Comparison of ENCODE assay signal across 9 mouse cellular contexts in genomic region chr3:96300706-96301529, GRCm38 (mm10). TPM values are rescaled to one million over a fixed set of nuclear protein-coding genes. Genes with fewer than 3 reads are reported as not detected.
DNase-seq lines count a peak whose midpoint lies in the region; ATAC-seq and TF ChIP-seq lines count a peak whose summit lies in the region.
"Had no signal": no experiment of that assay in that cellular context is flagged by ENCODE, and none has a peak within 500 bp of the region (broad histone marks: within the 10 kb centered on the region; RNA-seq: fewer than 3 reads in every experiment).

No protein-coding gene starts in this region.

- no peaks in the 10 kb centered on the region; the same call in 1 of the 2 replicates for H3K9me3 ChIP-seq in embryonic facial prominence, embryonic 12.5 days

- intact Hi-C loops in gastrocnemius, postnatal 14 days (cut with DNase I; ENCODE audit: low total_unique reads), result no loop called here

- H3K27ac ChIP-seq in layer of hippocampus, adult 2 months, result peak overlapping the region; percentile 43; the same call in 1 of the 2 replicates
- H3K27ac ChIP-seq in embryonic facial prominence, embryonic 12.5 days, result no peak overlapping the region

- no peaks in the 10 kb centered on the region for H3K36me3 ChIP-seq in embryonic facial prominence, embryonic 12.5 days

- peak overlapping the region; percentile 5 for H3K4me2 ChIP-seq in embryonic facial prominence, embryonic 12.5 days (replicated peaks)

- H3K27me3 ChIP-seq in embryonic facial prominence, embryonic 12.5 days, result no peaks in the 10 kb centered on the region

- peak overlapping the region; percentile 24; the same call in 1 of the 2 replicates for H3K4me3 ChIP-seq in layer of hippocampus, adult 2 months
- peak overlapping the region; percentile 3; the same call in 1 of the 2 replicates for H3K4me3 ChIP-seq in embryonic facial prominence, embryonic 12.5 days

- H3K4me1 ChIP-seq in embryonic facial prominence, embryonic 12.5 days, result no peaks in the 10 kb centered on the region

- WGBS in embryonic facial prominence, embryonic 12.5 days, result 74% methylated on average over 26 of the region's 26 CpGs

- no peak overlapping the region for H3K9ac ChIP-seq in embryonic facial prominence, embryonic 12.5 days

- TF ChIP-seq CTCF in layer of hippocampus, adult 2 months (conservative IDR thresholded peaks at IDR 0.05), result no peak

- DNase-seq in layer of hippocampus, adult 2 months (ENCODE audit: low spot score in 2 of 2), result no peak
- no peak for DNase-seq in layer of hippocampus, postnatal 10 days (ENCODE audit: low spot score in 2 of 2)
- DNase-seq in kidney, postnatal 36 days, result peak; percentile 15 to 18
- DNase-seq in naive thymus-derived CD4-positive, alpha-beta T cell, adult 2 months (ENCODE audit: low read depth), result peak; percentile 40
- no peak for DNase-seq in right cerebral cortex, postnatal 36 days (ENCODE audit: low spot score in 2 of 2)
- no peak for DNase-seq in embryo, embryonic 11 days
- DNase-seq in gastrocnemius, postnatal 14 days, result no peak

- ATAC-seq in embryonic facial prominence, embryonic 12.5 days (ENCODE audit: insufficient number of reproducible peaks, insufficient read depth, low FRiP score, low TSS enrichment), result no peak

RNA-seq across cellular contexts. Expression of gene Fcgr1, which starts 7.1 kb away (rescaled TPM):
- total RNA-seq in layer of hippocampus, adult 2 months (2021), result 1 to 10 TPM; 2.2 to 2.3 TPM
- total RNA-seq in layer of hippocampus, postnatal 10 days (2021), result 1 to 10 TPM; 1.9 TPM
- polyA plus RNA-seq in embryonic facial prominence, embryonic 12.5 days (2016; fragmentation: Nextera tagmentation; extraction: Ambion mirVana), result 0.84 and 1.6 TPM in 2 replicates
- total RNA-seq in gastrocnemius, postnatal 14 days (2021), result under 1 TPM; 0.33 to 0.45 TPM

RNA-seq across cellular contexts. Expression of gene Hist2h2bb, which starts 31.4 kb away (rescaled TPM):
- 100 to 1,000 TPM; 126 to 137 TPM for total RNA-seq in layer of hippocampus, adult 2 months (2021)
- 100 to 1,000 TPM; 211 to 217 TPM for total RNA-seq in layer of hippocampus, postnatal 10 days (2021)
- polyA plus RNA-seq in embryonic facial prominence, embryonic 12.5 days (2016; fragmentation: Nextera tagmentation; extraction: Ambion mirVana), result 22.1 and 22.4 TPM in 2 replicates
- total RNA-seq in gastrocnemius, postnatal 14 days (2021), result 100 to 1,000 TPM; 160 to 175 TPM

RNA-seq across cellular contexts. Expression of gene Hist2h3b, which starts 32.5 kb away (rescaled TPM):
- total RNA-seq in layer of hippocampus, adult 2 months (2021), result 10 to 100 TPM; 48.4 to 51.6 TPM
- 100 to 1,000 TPM; 161 to 165 TPM for total RNA-seq in layer of hippocampus, postnatal 10 days (2021)
- 92.4 and 92.9 TPM in 2 replicates for polyA plus RNA-seq in embryonic facial prominence, embryonic 12.5 days (2016; fragmentation: Nextera tagmentation; extraction: Ambion mirVana)
- 100 to 1,000 TPM; 154 to 189 TPM for total RNA-seq in gastrocnemius, postnatal 14 days (2021)

RNA-seq across cellular contexts. Expression of gene Hist2h4, which starts 37.8 kb away (rescaled TPM):
- 10 to 100 TPM; 29.6 to 29.9 TPM for total RNA-seq in layer of hippocampus, adult 2 months (2021)
- 10 to 100 TPM; 32.6 to 33.2 TPM for total RNA-seq in layer of hippocampus, postnatal 10 days (2021)
- 13.6 and 17.2 TPM in 2 replicates for polyA plus RNA-seq in embryonic facial prominence, embryonic 12.5 days (2016; fragmentation: Nextera tagmentation; extraction: Ambion mirVana)
- total RNA-seq in gastrocnemius, postnatal 14 days (2021), result 10 to 100 TPM; 20.5 to 21.2 TPM

RNA-seq across cellular contexts. Expression of gene Hist2h3c1, which starts 54.4 kb away (rescaled TPM):
- not detected for total RNA-seq in layer of hippocampus, adult 2 months (2021)
- total RNA-seq in layer of hippocampus, postnatal 10 days (2021), result not detected
- 0.83 TPM in 1 of 2 replicates, not detected in the other for polyA plus RNA-seq in embryonic facial prominence, embryonic 12.5 days (2016; fragmentation: Nextera tagmentation; extraction: Ambion mirVana)
- total RNA-seq in gastrocnemius, postnatal 14 days (2021), result not detected
- polyA plus RNA-seq: limb, embryonic 11.5 days had no signal

Comparison
In these comparisons a context has a peak if more than half of its experiments do, and no peak if none do; other contexts are left out.
1. DNase-seq: peak in kidney, postnatal 36 days (2 of 2) and naive thymus-derived CD4-positive, alpha-beta T cell, adult 2 months (single experiment); none in layer of hippocampus, adult 2 months (0 of 2), layer of hippocampus, postnatal 10 days (0 of 2), right cerebral cortex, postnatal 36 days (0 of 2), embryo, embryonic 11 days (single experiment) and gastrocnemius, postnatal 14 days (single experiment).